Mouse (Mus musculus) olfactory bulb, adult 2 months (tissue): ENCODE measurements around the gene Tssc4.

Source experiments
- CTCF ChIP-seq: fragments of 200-500 bp; IDR thresholded peaks from 2 replicates; pipeline ENCODE4 v1.5.1; 2012; ENCODE audit warnings: low read depth, mild to moderate bottlenecking, low read length, moderate library complexity; ENCODE audit not compliant: insufficient read depth
- POLR2A ChIP-seq: fragments of 200-500 bp; IDR thresholded peaks from 2 replicates; pipeline ENCODE4 v1.6.1; 2012; ENCODE audit warnings: mild to moderate bottlenecking, low read depth, low read length, moderate library complexity; ENCODE audit not compliant: insufficient read depth

DNA sequence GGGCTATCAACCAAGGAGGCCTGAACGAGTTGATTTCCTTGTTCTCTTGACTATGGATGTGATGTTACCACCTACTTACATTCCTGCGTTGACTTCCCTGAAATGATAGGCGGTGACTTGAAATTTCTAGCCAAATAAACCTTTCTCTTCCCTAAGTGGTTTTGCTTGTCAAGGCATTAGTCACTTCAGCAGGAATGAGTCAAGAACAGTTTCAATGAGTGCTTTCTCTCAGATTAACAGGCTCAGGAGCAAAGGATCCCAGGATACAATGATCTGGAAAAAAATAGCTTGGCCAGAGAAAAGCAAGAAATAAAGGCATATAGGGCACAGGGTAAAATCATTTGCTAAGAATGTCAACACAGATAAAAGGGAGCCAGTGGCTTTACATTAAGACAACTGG is 43.6 kb upstream of the Tssc4 start:
- TF ChIP-seq CTCF (no peak), POLR2A (no peak)
